Mouse (Mus musculus): ENCODE measurements around the gene Arnt.

GRCm38 (mm10) chr3:95542171-95542570, 108.0 kb downstream of the Arnt start:
- TF ChIP-seq CTCF (IDR thresholded peaks at IDR 0.05; ENCODE audit: low read depth) (no peak), EP300 (optimal IDR thresholded peaks at IDR 0.05) (no peak)
